8 mouse cellular contexts compared by ENCODE assay signal in the genomic region with DNA sequence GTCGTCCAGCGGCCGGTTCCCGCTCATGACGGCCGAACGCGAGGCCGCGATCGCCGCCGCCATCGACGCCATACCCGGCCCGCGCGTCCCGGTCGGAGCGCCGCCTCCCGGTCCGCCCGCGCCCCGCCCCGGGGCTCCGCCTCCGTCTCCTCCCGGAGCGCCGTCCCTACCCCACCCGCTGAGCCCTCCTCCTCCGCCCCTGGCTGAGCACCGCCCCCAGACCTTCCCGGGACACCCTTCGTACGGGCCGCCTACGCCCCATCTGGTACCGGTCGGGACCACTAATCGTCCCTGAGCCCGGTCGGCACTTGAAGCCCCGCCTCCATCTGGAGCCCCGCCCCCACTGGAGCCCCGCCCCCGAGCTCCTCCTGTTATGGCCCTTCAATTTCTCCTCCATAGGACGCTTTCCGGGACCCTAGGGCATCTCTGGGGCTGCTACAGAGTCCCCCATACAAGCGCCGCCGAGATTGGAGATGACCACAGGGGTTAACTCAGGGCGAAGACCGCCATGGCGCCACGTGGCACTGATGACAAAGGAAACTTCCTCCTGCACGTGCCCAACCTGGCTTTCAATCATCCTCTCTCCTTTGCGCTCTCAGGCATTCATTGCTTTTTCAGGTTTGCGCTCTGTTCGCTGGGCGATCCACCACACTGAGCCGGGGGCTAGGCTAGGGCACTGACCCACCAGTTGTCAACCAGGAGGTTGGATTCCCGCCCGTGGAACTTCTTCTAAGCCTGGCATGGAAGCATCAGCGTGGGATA. TPM values are rescaled to one million over a fixed set of nuclear protein-coding genes. Genes with fewer than 3 reads are reported as not detected.
DNase-seq lines count a peak whose midpoint lies in the region; ATAC-seq and TF ChIP-seq lines count a peak whose summit lies in the region.

A gene (minus strand): TSS at position 258 of the 762 bp plus-strand sequence.

- H3K36me3 ChIP-seq in heart, embryonic 12.5 days: no peaks in the 10 kb centered on the region
- no peaks in the 10 kb centered on the region for H3K36me3 ChIP-seq in kidney, postnatal 0 days (ENCODE audit: insufficient read depth, low read length)
- no peaks in the 10 kb centered on the region for H3K36me3 ChIP-seq in liver, adult 2 months (ENCODE audit: control insufficient read depth, insufficient read depth, low read length)

- peaks cover 24% of the 10 kb centered on the region; the same call in 1 of the 2 replicates for H3K79me2 ChIP-seq in liver, adult 2 months (ENCODE audit: control insufficient read depth, insufficient read depth, low read length)

- no peaks in the 10 kb centered on the region for H3K9me3 ChIP-seq in heart, embryonic 12.5 days (replicated peaks)
- no peaks in the 10 kb centered on the region for H3K9me3 ChIP-seq in kidney, postnatal 0 days (replicated peaks; ENCODE audit: low read length)

- peak within 1 kb of the TSS; percentile 79 for H3K4me2 ChIP-seq in heart, embryonic 12.5 days
- peak within 1 kb of the TSS; percentile 80 for H3K4me2 ChIP-seq in kidney, postnatal 0 days (ENCODE audit: low read length)

- peaks cover 9% of the 10 kb centered on the region for H3K4me1 ChIP-seq in brown adipose tissue, adult 24 weeks (ENCODE audit: control insufficient read depth, insufficient read depth, insufficient read length, low read length)
- peaks cover 34% of the 10 kb centered on the region for H3K4me1 ChIP-seq in heart, embryonic 12.5 days (replicated peaks)
- H3K4me1 ChIP-seq in kidney, postnatal 0 days (replicated peaks; ENCODE audit: insufficient read depth, low read length): peaks cover 15% of the 10 kb centered on the region
- peaks cover 23% of the 10 kb centered on the region for H3K4me1 ChIP-seq in liver, adult 2 months (ENCODE audit: control insufficient read depth, insufficient read depth, low read length)

- peak; percentile 96 for DNase-seq in kidney, postnatal 0 days (ENCODE audit: low spot score)
- peak; percentile 81 for DNase-seq in liver, adult 2 months (ENCODE audit: extremely low read depth, low read depth, low spot score)
- peak; percentile 81 to 83 for DNase-seq in spleen, postnatal 36 days (ENCODE audit: low spot score in 2 of 2)

- 2% methylated on average over 69 of the region's 69 CpGs for WGBS in heart, embryonic 12.5 days
- WGBS in kidney, postnatal 0 days: 2% methylated on average over 60 of the region's 69 CpGs
- 3% methylated on average over 69 of the region's 69 CpGs for WGBS in liver, adult 2 months

- peak; percentile 88 for TF ChIP-seq POLR2A in liver, adult 2 months (IDR thresholded peaks at IDR 0.05; ENCODE audit: extremely low read depth, insufficient read depth, low read length)

- no peak within 1 kb of the TSS for H3K27ac ChIP-seq in brown adipose tissue, adult 24 weeks (replicated peaks; ENCODE audit: low read depth, low read length)
- H3K27ac ChIP-seq in heart, embryonic 12.5 days (ENCODE audit: poor library complexity, severe bottlenecking): peak within 1 kb of the TSS; percentile 92
- peak within 1 kb of the TSS; percentile 87 for H3K27ac ChIP-seq in kidney, postnatal 0 days
- peak within 1 kb of the TSS; percentile 52 for H3K27ac ChIP-seq in liver, adult 2 months (replicated peaks; ENCODE audit: insufficient read depth, low read depth, low read length)

- H3K4me3 ChIP-seq in brown adipose tissue, adult 24 weeks (ENCODE audit: insufficient read depth, low read depth, low read length): peak within 1 kb of the TSS; percentile 88
- peak within 1 kb of the TSS; percentile 96 for H3K4me3 ChIP-seq in heart, embryonic 12.5 days
- peak within 1 kb of the TSS; percentile 73 for H3K4me3 ChIP-seq in kidney, postnatal 0 days (replicated peaks; ENCODE audit: low read depth, low read length)
- H3K4me3 ChIP-seq in liver, adult 2 months (ENCODE audit: insufficient read depth, low read depth, low read length): peak within 1 kb of the TSS; percentile 91

- H3K9ac ChIP-seq in heart, embryonic 12.5 days: peak within 1 kb of the TSS; percentile 98
- peak within 1 kb of the TSS; percentile 81 for H3K9ac ChIP-seq in kidney, postnatal 0 days (ENCODE audit: low read depth, low read length)
- H3K9ac ChIP-seq in liver, adult 2 months (ENCODE audit: low read depth, low read length): peak within 1 kb of the TSS; percentile 94

- TF ChIP-seq CTCF in kidney, postnatal 0 days (IDR thresholded peaks at IDR 0.05; ENCODE audit: low read depth): peak; percentile 8; the same call in 1 of the 2 replicates
- no peak for TF ChIP-seq CTCF in liver, adult 2 months (IDR thresholded peaks at IDR 0.05; ENCODE audit: low read depth, low read length)

- no peaks in the 10 kb centered on the region for H3K27me3 ChIP-seq in heart, embryonic 12.5 days (replicated peaks)
- no peaks in the 10 kb centered on the region for H3K27me3 ChIP-seq in kidney, postnatal 0 days (ENCODE audit: insufficient read depth, low read length)
- H3K27me3 ChIP-seq in liver, adult 2 months (ENCODE audit: control insufficient read depth, insufficient read depth, low read length): no peaks in the 10 kb centered on the region

- ATAC-seq in CD4-positive, CD25-positive, alpha-beta regulatory T cell, adult 4 months: peak; percentile 82
- peak; percentile 82 for ATAC-seq in erythroid progenitor cell, adult 5-6 weeks (replicated peaks; ENCODE audit: low FRiP score, poor library complexity, severe bottlenecking)
- ATAC-seq in heart, embryonic 12.5 days (ENCODE audit: insufficient number of reproducible peaks, low FRiP score): peak; percentile 91
- peak; percentile 92 for ATAC-seq in kidney, postnatal 0 days (replicated peaks; ENCODE audit: low FRiP score, low read depth)
- ATAC-seq in monocyte, adult 5-6 weeks (replicated peaks; ENCODE audit: insufficient number of reproducible peaks, low FRiP score, low TSS enrichment, poor library complexity, severe bottlenecking): peak; percentile 74

RNA-seq across cellular contexts. Expression of the gene that starts here (rescaled TPM):
- under 1 TPM; 0.70 to 0.94 TPM for polyA plus RNA-seq in CD4-positive, CD25-positive, alpha-beta regulatory T cell, adult 4 months (2017; shearing (Covaris generic))
- 7.7 and 10.0 TPM in 2 replicates for polyA plus RNA-seq in brown adipose tissue, adult 24 weeks (2012; ENCODE audit: insufficient read depth, insufficient read length, missing spikeins)
- total RNA-seq in erythroid progenitor cell, adult 5-6 weeks (2015; ENCODE audit: low replicate concordance): 38.6 and 42.8 TPM in 2 replicates
- total RNA-seq in erythroid progenitor cell, adult 5-6 weeks (2017; ENCODE audit: low replicate concordance): 12.5 and 17.8 TPM in 2 replicates
- polyA plus RNA-seq in heart, embryonic 12.5 days (2016; fragmentation: Nextera tagmentation; extraction: Ambion mirVana): 49.1 and 52.5 TPM in 2 replicates
- polyA plus RNA-seq in kidney, postnatal 0 days (2015; fragmentation: Nextera tagmentation; extraction: Ambion mirVana): 30.2 and 32.0 TPM in 2 replicates
- total RNA-seq in liver, adult 2 months (2014; rRNA removed): 3.0 and 4.2 TPM in 2 replicates
- 11.8 and 12.0 TPM in 2 replicates for polyA plus RNA-seq in liver, adult 2 months (2012; rRNA removed)
- 1.1 to 3.5 TPM (median 3.2 TPM) in 3 replicates for total RNA-seq in monocyte, adult 5-6 weeks (2017)

Comparison
In these comparisons a context has a peak if more than half of its experiments do, and no peak if none do; other contexts are left out.
1. Peak in ATAC-seq in CD4-positive, CD25-positive, alpha-beta regulatory T cell, adult 4 months; RNA of the gene not detected or under 1 TPM.